15 mouse cellular contexts compared by ENCODE assay signal in the genomic region with DNA sequence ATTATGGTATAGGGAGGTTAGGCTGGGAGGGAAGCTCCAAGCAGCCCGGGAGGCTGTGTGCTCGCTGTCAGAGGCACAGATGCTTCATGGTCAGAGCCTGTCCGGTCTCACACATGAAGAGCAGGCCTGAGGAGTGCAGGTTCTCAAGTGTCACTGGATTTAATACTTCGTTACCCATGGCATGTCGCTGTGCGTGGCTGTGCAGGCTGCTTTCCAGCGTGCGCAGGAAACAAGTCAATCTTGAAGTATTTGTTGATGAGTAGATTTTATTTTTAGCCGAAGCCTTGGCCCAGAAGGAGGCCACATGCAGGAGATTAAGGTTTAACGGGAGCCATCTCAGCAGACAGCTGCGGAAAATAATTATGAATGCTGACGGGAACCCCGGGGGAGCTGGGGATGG.
DNase-seq lines count a peak whose midpoint lies in the region; ATAC-seq and TF ChIP-seq lines count a peak whose summit lies in the region.
"Had no signal": no experiment of that assay in that cellular context is flagged by ENCODE, and none has a peak within 500 bp of the region (broad histone marks: within the 10 kb centered on the region; RNA-seq: fewer than 3 reads in every experiment).

No protein-coding gene starts in this region.

- H3K4me3 ChIP-seq in kidney, embryonic 15.5 days (replicated peaks): no peak overlapping the region
- H3K4me3 ChIP-seq in embryonic fibroblast, embryonic 13.5 days (ENCODE audit: insufficient read depth, low read length): no peak overlapping the region
- H3K4me3 ChIP-seq: heart, embryonic 10.5 days; neural tube, embryonic 13.5 days had no signal

- TF ChIP-seq CTCF in embryonic fibroblast, embryonic 13.5 days (IDR thresholded peaks at IDR 0.05; ENCODE audit: borderline replicate concordance, insufficient read depth, low read length): no peak

- no peak overlapping the region for H3K9ac ChIP-seq in kidney, embryonic 15.5 days
- H3K9ac ChIP-seq: neural tube, embryonic 13.5 days had no signal

- peak; percentile 6 for DNase-seq in kidney, adult 11 months
- DNase-seq in NIH3T3 (ENCODE audit: low read depth): peak; percentile 31
- peak; percentile 17 to 35 for DNase-seq in kidney, postnatal 4 days
- no peak for DNase-seq in thymus, postnatal 10 days (ENCODE audit: low spot score in 2 of 2)
- DNase-seq: adrenal gland, postnatal 14 days; cerebellum, postnatal 14 days; layer of hippocampus, postnatal 36 days; lung, adult 18-20 months; thymus, postnatal 14 days had no signal

- 36% methylated on average over 13 of the region's 13 CpGs for WGBS in kidney, embryonic 15.5 days

- H3K36me3 ChIP-seq in kidney, embryonic 15.5 days: no peaks in the 10 kb centered on the region
- H3K36me3 ChIP-seq: heart, embryonic 10.5 days; neural tube, embryonic 13.5 days had no signal

- peaks cover 13% of the 10 kb centered on the region for H3K4me1 ChIP-seq in kidney, embryonic 15.5 days
- peaks cover 12% of the 10 kb centered on the region for H3K4me1 ChIP-seq in embryonic fibroblast, embryonic 13.5 days (ENCODE audit: control insufficient read depth, insufficient read depth, low read length)
- H3K4me1 ChIP-seq: neural tube, embryonic 13.5 days had no signal

- H3K9me3 ChIP-seq in kidney, embryonic 15.5 days (replicated peaks): no peaks in the 10 kb centered on the region
- H3K9me3 ChIP-seq: heart, embryonic 10.5 days; neural tube, embryonic 13.5 days had no signal

- ATAC-seq in kidney, embryonic 15.5 days (replicated peaks; ENCODE audit: low FRiP score): no peak
- ATAC-seq in megakaryocyte progenitor cell, adult 5-6 weeks (replicated peaks; ENCODE audit: poor library complexity): no peak
- no peak for ATAC-seq in CD4-positive, CD25-positive, alpha-beta regulatory T cell, adult 4 months

- H3K27me3 ChIP-seq in kidney, embryonic 15.5 days: no peaks in the 10 kb centered on the region; the same call in 1 of the 2 replicates
- H3K27me3 ChIP-seq: neural tube, embryonic 13.5 days had no signal

- no peak for TF ChIP-seq POLR2A in embryonic fibroblast, embryonic 13.5 days (IDR thresholded peaks at IDR 0.05; ENCODE audit: low read depth, low read length)

- H3K27ac ChIP-seq in kidney, embryonic 15.5 days: no peak overlapping the region
- H3K27ac ChIP-seq in embryonic fibroblast, embryonic 13.5 days (ENCODE audit: insufficient read depth, low read length): peak overlapping the region; percentile 75
- H3K27ac ChIP-seq: heart, embryonic 10.5 days; neural tube, embryonic 13.5 days had no signal

- H3K4me2 ChIP-seq in kidney, embryonic 15.5 days: no peak overlapping the region
- H3K4me2 ChIP-seq: neural tube, embryonic 13.5 days had no signal

Comparison
In these comparisons a context has a peak if more than half of its experiments do, and no peak if none do; other contexts are left out.
1. DNase-seq: peak in kidney, adult 11 months (single experiment), NIH3T3 (single experiment) and kidney, postnatal 4 days (2 of 2); none in thymus, postnatal 10 days (0 of 2).